Mouse (Mus musculus) megakaryocyte, embryonic 14.5 days (primary cell): ENCODE results near the gene Usp31. TPM values are rescaled to one million over a fixed set of nuclear protein-coding genes. Genes with fewer than 3 reads are reported as not detected.

Experiments used
- H3K27me3 ChIP-seq: replicated peaks from 2 replicates; pipeline ENCODE3; 2012; ENCODE audit warnings: inconsistent platforms
- H3K36me3 ChIP-seq: replicated peaks from 2 replicates; pipeline ENCODE3; 2012; ENCODE audit warnings: low read length, inconsistent platforms, mixed read lengths
- H3K4me1 ChIP-seq: 2 replicates; pipeline ENCODE4 v1.6.1; 2012; ENCODE audit warnings: inconsistent platforms
- H3K4me3 ChIP-seq: replicated peaks from 2 replicates; pipeline ENCODE3; 2012; ENCODE audit warnings: moderate library complexity, mild to moderate bottlenecking, inconsistent platforms
- H3K9me3 ChIP-seq: 2 replicates; pipeline ENCODE4 v1.6.1; 2012; ENCODE audit warnings: inconsistent platforms
- FLI1 ChIP-seq: IDR thresholded peaks from 2 replicates; pipeline ENCODE4 v1.6.1; 2012; ENCODE audit warnings: low read length, inconsistent platforms, mixed read lengths
- GATA1 ChIP-seq: IDR thresholded peaks from 3 replicates; pipeline ENCODE4 v1.6.1; 2012; ENCODE audit warnings: mixed read lengths, low read length, inconsistent platforms, borderline replicate concordance
- polyA plus RNA-seq: library from polyadenylated mRNA; stranded (reverse); fragments of >175 nt; gene quantifications from 2 replicates; pipeline ENCODE4 v1.2.3, GENCODE M21; 2012; ENCODE audit warnings: low replicate concordance; ENCODE audit not compliant: insufficient read depth

Gene Usp31
- polyA plus RNA-seq, 1 experiment, result 0.20 TPM

GRCm38 (mm10) chr7:121622433-121622832, 84.6 kb downstream of the Usp31 start:
- Histone ChIP-seq H3K4me3 (no peak overlapping the region), H3K36me3 (peaks cover 92% of the 10 kb centered on the region), H3K4me1 (peaks cover 58% of the 10 kb centered on the region), H3K27me3 (no peaks in the 10 kb centered on the region), H3K9me3 (peaks cover 1% of the 10 kb centered on the region; the same call in 1 of the 2 replicates)
- TF ChIP-seq FLI1 (no peak), GATA1 (no peak)

DNA sequence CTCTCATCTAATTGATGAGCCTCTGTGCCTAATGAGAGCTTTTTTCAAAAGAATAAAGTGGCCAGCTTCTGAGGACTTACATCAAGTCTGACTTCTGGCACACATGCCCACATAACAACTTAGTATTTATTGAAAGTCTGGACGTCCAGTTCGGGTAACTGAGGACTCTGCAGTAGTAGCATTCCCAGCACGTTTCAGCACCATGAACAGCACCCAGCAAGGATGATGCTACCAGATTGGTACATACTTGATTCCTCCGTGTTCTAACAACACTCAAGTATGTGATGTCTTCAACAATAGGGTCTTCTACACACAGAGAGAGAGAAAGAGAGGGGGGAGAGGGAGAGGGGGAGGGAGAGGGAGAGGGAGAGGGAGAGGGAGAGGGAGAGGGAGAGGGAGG, 105.4 kb downstream of the Usp31 start:
- TF ChIP-seq FLI1 (no peak), GATA1 (no peak)
- Histone ChIP-seq H3K36me3 (peaks cover 28% of the 10 kb centered on the region), H3K4me1 (peaks cover 27% of the 10 kb centered on the region)

DNA sequence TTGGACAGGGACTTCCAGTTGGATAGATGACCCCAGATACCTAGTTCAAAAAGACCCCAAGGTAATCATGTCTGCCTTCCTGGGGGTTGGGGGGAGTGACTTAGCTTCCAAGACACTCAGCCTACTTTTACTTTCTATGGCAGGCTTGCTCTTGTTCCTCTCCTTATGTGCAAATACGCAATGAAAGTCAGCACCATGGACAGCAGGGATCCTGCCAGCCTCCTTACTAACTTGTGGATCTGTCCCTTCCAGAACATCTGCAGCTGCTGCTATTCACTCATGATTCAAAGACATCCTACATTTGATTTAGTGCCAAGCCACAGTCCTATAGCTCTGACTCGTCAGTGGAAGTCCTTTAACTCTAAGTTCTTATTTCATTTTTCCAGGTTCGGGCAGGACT, 110.7 kb downstream of the Usp31 start:
- H3K36me3 ChIP-seq, result peaks cover 38% of the 10 kb centered on the region
- H3K27me3 ChIP-seq, result no peaks in the 10 kb centered on the region
- no peak for TF ChIP-seq FLI1
- H3K9me3 ChIP-seq, result 0 out of 2 replicates have a peak, but pooled peaks cover 4% of the 10 kb centered on the region
- H3K4me3 ChIP-seq, result no peak overlapping the region
- peaks cover 56% of the 10 kb centered on the region for H3K4me1 ChIP-seq

More for the DNA sequence above, 105.4 kb downstream of the Usp31 start:
- no peak overlapping the region for H3K4me3 ChIP-seq
- H3K27me3 ChIP-seq, result no peaks in the 10 kb centered on the region
- H3K9me3 ChIP-seq, result 0 out of 2 replicates have a peak, but pooled peaks cover 4% of the 10 kb centered on the region

GRCm38 (mm10) chr7:121595496-121595895, 111.6 kb downstream of the Usp31 start:
- peak overlapping the region; percentile 77 for H3K4me3 ChIP-seq
- H3K36me3 ChIP-seq, result peaks cover 38% of the 10 kb centered on the region
- H3K9me3 ChIP-seq, result 0 out of 2 replicates have a peak, but pooled peaks cover 3% of the 10 kb centered on the region
- no peaks in the 10 kb centered on the region for H3K27me3 ChIP-seq
- TF ChIP-seq GATA1 (no peak), FLI1 (no peak)
- peaks cover 65% of the 10 kb centered on the region for H3K4me1 ChIP-seq

DNA sequence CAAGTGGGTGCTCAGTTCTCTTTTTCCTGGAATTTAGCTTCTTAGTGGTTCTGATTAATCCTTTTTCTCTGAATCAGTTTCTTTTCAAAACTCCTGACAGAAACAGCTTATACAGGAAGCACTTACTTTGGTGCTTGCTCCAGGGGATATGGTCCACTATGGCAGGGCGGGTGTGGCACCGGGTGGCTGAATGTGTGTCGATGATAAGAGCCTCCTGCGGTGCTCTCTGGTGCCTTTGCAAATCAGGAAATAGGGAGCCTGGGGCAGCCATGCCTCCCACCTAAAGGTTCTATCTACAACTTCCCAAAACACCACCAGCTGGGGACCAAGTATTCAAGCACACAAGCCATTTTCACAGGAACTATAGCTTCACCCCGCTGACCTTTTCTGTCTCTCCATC, 112.0 kb downstream of the Usp31 start:
- Histone ChIP-seq H3K9me3 (no peaks in the 10 kb centered on the region), H3K4me3 (peak overlapping the region; percentile 77), H3K27me3 (no peaks in the 10 kb centered on the region), H3K36me3 (peaks cover 38% of the 10 kb centered on the region), H3K4me1 (peaks cover 69% of the 10 kb centered on the region)
- TF ChIP-seq FLI1 (no peak), GATA1 (no peak)

GRCm38 (mm10) chr7:121594623-121595022, 112.4 kb downstream of the Usp31 start:
- Histone ChIP-seq H3K4me3 (peak overlapping the region; percentile 77), H3K36me3 (peaks cover 42% of the 10 kb centered on the region), H3K4me1 (peaks cover 74% of the 10 kb centered on the region), H3K27me3 (no peaks in the 10 kb centered on the region), H3K9me3 (no peaks in the 10 kb centered on the region)
- TF ChIP-seq GATA1 (no peak; the same call in 2 of the 3 replicates), FLI1 (peak; percentile 65)

Other genes starting within 250 kb of the Usp31 start
- 0.15 TPM in 1 of 2 replicates, not detected in the other for gene Scnn1g, start 27.2 kb upstream of the Usp31 start, polyA plus RNA-seq
- gene Scnn1b, start 157.8 kb upstream of the Usp31 start, polyA plus RNA-seq, result not detected in 2 replicates